Mouse (Mus musculus): Measurements from ENCODE around the gene Chd5. TPM values are rescaled to one million over a fixed set of nuclear protein-coding genes. Genes with fewer than 3 reads are reported as not detected.

Gene Chd5
- polyA plus RNA-seq, 1 experiment = 25.9 TPM

- H3K4me1 ChIP-seq (ENCODE audit: control insufficient read depth, insufficient read depth, low read length) = 0 out of 2 replicates have a peak, but pooled peaks cover 3% of the 10 kb centered on the region
- 17% methylated on average over 6 of the region's 6 CpGs for WGBS
- H3K27ac ChIP-seq (ENCODE audit: insufficient read depth, low read length) = no peak overlapping the region
- H3K27me3 ChIP-seq (ENCODE audit: control insufficient read depth, insufficient read depth, low read length) = peaks cover 3% of the 10 kb centered on the region; the same call in 1 of the 2 replicates
- no peak overlapping the region for H3K4me3 ChIP-seq (replicated peaks; ENCODE audit: insufficient read depth, low read depth, low read length)
- DNase-seq = no peak
- no peak for TF ChIP-seq CTCF (IDR thresholded peaks at IDR 0.05; ENCODE audit: borderline replicate concordance, insufficient read depth, low read depth, low read length)
- no peak for TF ChIP-seq POLR2A (IDR thresholded peaks at IDR 0.05; ENCODE audit: borderline replicate concordance, insufficient read depth, low read length)
Observed at GRCm38 (mm10) chr4:152337772-152338171, 679 bp upstream of the Chd5 start.

- 7% methylated on average over 26 of the region's 26 CpGs for WGBS
- Histone ChIP-seq H3K27me3 (ENCODE audit: control insufficient read depth, insufficient read depth, low read length) (peaks cover 3% of the 10 kb centered on the region; the same call in 1 of the 2 replicates), H3K4me1 (ENCODE audit: control insufficient read depth, insufficient read depth, low read length) (0 out of 2 replicates have a peak, but pooled peaks cover 3% of the 10 kb centered on the region), H3K27ac (ENCODE audit: insufficient read depth, low read length) (no peak overlapping the region), H3K4me3 (replicated peaks; ENCODE audit: insufficient read depth, low read depth, low read length) (peak overlapping the region; percentile 70)
- TF ChIP-seq POLR2A (IDR thresholded peaks at IDR 0.05; ENCODE audit: borderline replicate concordance, insufficient read depth, low read length) = no peak
- TF ChIP-seq CTCF (IDR thresholded peaks at IDR 0.05; ENCODE audit: borderline replicate concordance, insufficient read depth, low read depth, low read length) = no peak
- DNase-seq = peak in 1 of 2 experiments; percentile 44
Observed at GRCm38 (mm10) chr4:152339293-152339790, 891 bp downstream of the Chd5 start.

GRCm38 (mm10) chr4:152340584-152341284 is 2.3 kb downstream of the Chd5 start:
- H3K4me1 ChIP-seq (ENCODE audit: control insufficient read depth, insufficient read depth, low read length) = peaks cover 10% of the 10 kb centered on the region

GRCm38 (mm10) chr4:152343296-152343695 is 4.8 kb downstream of the Chd5 start:
- Histone ChIP-seq H3K4me1 (ENCODE audit: control insufficient read depth, insufficient read depth, low read length) (peaks cover 10% of the 10 kb centered on the region), H3K4me3 (replicated peaks; ENCODE audit: insufficient read depth, low read depth, low read length) (no peak overlapping the region), H3K27me3 (ENCODE audit: control insufficient read depth, insufficient read depth, low read length) (peaks cover 3% of the 10 kb centered on the region; the same call in 1 of the 2 replicates), H3K27ac (ENCODE audit: insufficient read depth, low read length) (no peak overlapping the region)
- WGBS = 15% methylated on average over 5 of the region's 5 CpGs
- DNase-seq = no peak
- peak; percentile 76; the same call in 1 of the 2 replicates for TF ChIP-seq CTCF (IDR thresholded peaks at IDR 0.05; ENCODE audit: borderline replicate concordance, insufficient read depth, low read depth, low read length)
- TF ChIP-seq POLR2A (IDR thresholded peaks at IDR 0.05; ENCODE audit: borderline replicate concordance, insufficient read depth, low read length) = no peak

More at GRCm38 (mm10) chr4:152340584-152341284, 2.3 kb downstream of the Chd5 start:
- TF ChIP-seq POLR2A (IDR thresholded peaks at IDR 0.05; ENCODE audit: borderline replicate concordance, insufficient read depth, low read length) = no peak
- no peak for TF ChIP-seq CTCF (IDR thresholded peaks at IDR 0.05; ENCODE audit: borderline replicate concordance, insufficient read depth, low read depth, low read length)
- peaks cover 3% of the 10 kb centered on the region; the same call in 1 of the 2 replicates for H3K27me3 ChIP-seq (ENCODE audit: control insufficient read depth, insufficient read depth, low read length)
- H3K4me3 ChIP-seq (replicated peaks; ENCODE audit: insufficient read depth, low read depth, low read length) = no peak overlapping the region
- DNase-seq = no peak
- WGBS = 58% methylated on average over 15 of the region's 15 CpGs
- H3K27ac ChIP-seq (ENCODE audit: insufficient read depth, low read length) = no peak overlapping the region

- Histone ChIP-seq H3K27me3 (ENCODE audit: control insufficient read depth, insufficient read depth, low read length) (no peaks in the 10 kb centered on the region), H3K4me1 (ENCODE audit: control insufficient read depth, insufficient read depth, low read length) (peaks cover 11% of the 10 kb centered on the region), H3K27ac (ENCODE audit: insufficient read depth, low read length) (no peak overlapping the region), H3K4me3 (replicated peaks; ENCODE audit: insufficient read depth, low read depth, low read length) (no peak overlapping the region)
- TF ChIP-seq POLR2A (IDR thresholded peaks at IDR 0.05; ENCODE audit: borderline replicate concordance, insufficient read depth, low read length) = no peak
- TF ChIP-seq CTCF (IDR thresholded peaks at IDR 0.05; ENCODE audit: borderline replicate concordance, insufficient read depth, low read depth, low read length) = no peak
- 86% methylated on average over 7 of the region's 7 CpGs for WGBS
- DNase-seq = no peak
Observed at GRCm38 (mm10) chr4:152344651-152345050, 6.2 kb downstream of the Chd5 start.

- no peak overlapping the region for H3K27ac ChIP-seq (ENCODE audit: insufficient read depth, low read length)
- no peaks in the 10 kb centered on the region for H3K27me3 ChIP-seq (ENCODE audit: control insufficient read depth, insufficient read depth, low read length)
- 30% methylated on average over 7 of the region's 7 CpGs for WGBS
Observed at GRCm38 (mm10) chr4:152345120-152345889, 6.9 kb downstream of the Chd5 start.

GRCm38 (mm10) chr4:152349837-152350381 is 11.5 kb downstream of the Chd5 start:
- Histone ChIP-seq H3K27me3 (ENCODE audit: control insufficient read depth, insufficient read depth, low read length) (no peaks in the 10 kb centered on the region), H3K4me3 (replicated peaks; ENCODE audit: insufficient read depth, low read depth, low read length) (no peak overlapping the region), H3K27ac (ENCODE audit: insufficient read depth, low read length) (no peak overlapping the region), H3K4me1 (ENCODE audit: control insufficient read depth, insufficient read depth, low read length) (peaks cover 11% of the 10 kb centered on the region)
- TF ChIP-seq POLR2A (IDR thresholded peaks at IDR 0.05; ENCODE audit: borderline replicate concordance, insufficient read depth, low read length) = no peak
- no peak for TF ChIP-seq CTCF (IDR thresholded peaks at IDR 0.05; ENCODE audit: borderline replicate concordance, insufficient read depth, low read depth, low read length)
- 14% methylated on average over 17 of the region's 17 CpGs for WGBS
- no peak for DNase-seq

More at GRCm38 (mm10) chr4:152345120-152345889, 6.9 kb downstream of the Chd5 start:
- no peak for DNase-seq
- Histone ChIP-seq H3K4me3 (replicated peaks; ENCODE audit: insufficient read depth, low read depth, low read length) (no peak overlapping the region), H3K4me1 (ENCODE audit: control insufficient read depth, insufficient read depth, low read length) (peaks cover 11% of the 10 kb centered on the region)
- TF ChIP-seq POLR2A (IDR thresholded peaks at IDR 0.05; ENCODE audit: borderline replicate concordance, insufficient read depth, low read length) (no peak), CTCF (IDR thresholded peaks at IDR 0.05; ENCODE audit: borderline replicate concordance, insufficient read depth, low read depth, low read length) (no peak)
